Mouse (Mus musculus): ENCODE measurements around the gene Litaf.

DNA sequence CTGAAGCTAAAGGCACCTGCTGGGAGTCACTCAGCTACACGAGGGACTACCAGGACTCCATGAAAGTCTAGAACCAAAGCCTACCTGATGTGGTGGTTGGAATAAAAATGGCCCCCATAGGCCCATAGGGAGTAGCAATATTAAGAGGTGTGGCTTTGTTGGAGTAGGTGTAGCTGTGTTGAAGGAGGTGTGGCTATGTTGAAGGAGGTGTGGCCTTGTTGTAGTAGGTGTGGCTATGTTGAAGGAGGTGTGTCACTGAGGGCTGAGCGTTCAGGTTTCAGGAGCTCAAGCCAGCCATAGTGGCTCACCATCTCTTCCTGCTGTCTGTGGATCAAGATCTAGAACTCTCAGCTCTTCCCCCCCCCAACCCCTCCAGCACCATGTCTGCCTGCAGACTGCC is 125.3 kb downstream of the Litaf start:
- TF ChIP-seq ELF1 (IDR thresholded peaks at IDR 0.05; ENCODE audit: low read depth, low read length): no peak
- no peak for TF ChIP-seq HCFC1 (IDR thresholded peaks at IDR 0.05; ENCODE audit: low read depth, low read length)
- no peak for TF ChIP-seq POLR2A (IDR thresholded peaks at IDR 0.05; ENCODE audit: control insufficient read depth in 1 of 2, insufficient read depth in 1 of 2, low read depth in 1 of 2, low read length in 2 of 2, poor library complexity in 1 of 2)
- no peak for TF ChIP-seq UBTF (IDR thresholded peaks at IDR 0.05; ENCODE audit: borderline replicate concordance, insufficient read depth, low read depth, low read length)
- TF ChIP-seq MAX (IDR thresholded peaks at IDR 0.05; ENCODE audit: low read length): no peak
- TF ChIP-seq BHLHE40 (IDR thresholded peaks at IDR 0.05; ENCODE audit: borderline replicate concordance, low read depth, low read length): no peak
- TF ChIP-seq CTCF (IDR thresholded peaks at IDR 0.05 in 2 of 3, conservative IDR thresholded peaks at IDR 0.05 in 1 of 3; ENCODE audit: control insufficient read depth in 1 of 3, insufficient read depth in 1 of 3, low read depth in 2 of 3, low read length in 3 of 3, poor library complexity in 1 of 3, severe bottlenecking in 1 of 3): no peak
- no peak for TF ChIP-seq TAL1 (IDR thresholded peaks at IDR 0.05; ENCODE audit: low read length)
- TF ChIP-seq JUND (IDR thresholded peaks at IDR 0.05; ENCODE audit: low read depth, low read length): no peak
- TF ChIP-seq CHD2 (IDR thresholded peaks at IDR 0.05; ENCODE audit: low read length): no peak
- TF ChIP-seq ZMIZ1 (IDR thresholded peaks at IDR 0.05; ENCODE audit: low read depth, low read length): no peak
- TF ChIP-seq RAD21 (IDR thresholded peaks at IDR 0.05; ENCODE audit: low read depth, low read length): no peak

All from MEL (cell line).